Mouse (Mus musculus): ENCODE results near the gene Macrod1. TPM values are rescaled to one million over a fixed set of nuclear protein-coding genes. Genes with fewer than 3 reads are reported as not detected.
A peak's percentile ranks its signal among the peaks of the same experiment; 100 is the strongest.

Gene Macrod1
- total RNA-seq (2021), result 100 to 1,000 TPM; 261 to 294 TPM
- long read RNA-seq, experiment 1, transcript Macrod1-201 (11 exons, 1,228 nt), result major isoform, 208 of 245 reads
- long read RNA-seq, experiment 1, partial matches to known transcripts, result 3 of 245 reads
- long read RNA-seq, experiment 1, other reads (novel, unspliced or antisense), result 34 of 245 reads
- long read RNA-seq, experiment 2, transcript Macrod1-201 (11 exons, 1,228 nt), result major isoform, 246 of 291 reads
- long read RNA-seq, experiment 2, partial matches to known transcripts, result 9 of 291 reads
- long read RNA-seq, experiment 2, other reads (novel, unspliced or antisense), result 36 of 291 reads

- intact Hi-C loops (cut with DNase I), result no loop called here
- DNase-seq, result peak; percentile 96
- no peak; the same call in 1 of the 2 replicates for TF ChIP-seq CTCF (IDR thresholded peaks at IDR 0.05)
- peak within 1 kb of the TSS; percentile 96 for H3K4me3 ChIP-seq
- peak within 1 kb of the TSS; percentile 98 for H3K27ac ChIP-seq
Measured at GRCm38 (mm10) chr19:7056248-7057087, at the start of gene Macrod1. Gene Macrod1 (plus strand): TSS chr19:7056810.

- TF ChIP-seq CTCF (IDR thresholded peaks at IDR 0.05), result no peak
- intact Hi-C loops (cut with DNase I), result no loop called here
Measured at GRCm38 (mm10) chr19:7006892-7007593, 49.6 kb upstream of the Macrod1 start.

GRCm38 (mm10) chr19:7012426-7012825 lies 44.2 kb upstream of the Macrod1 start:
- no peak for DNase-seq
- intact Hi-C loops (cut with DNase I), result no loop called here
- Histone ChIP-seq H3K4me3 (no peak overlapping the region), H3K27ac (no peak overlapping the region)
- no peak for TF ChIP-seq CTCF (IDR thresholded peaks at IDR 0.05)

More at GRCm38 (mm10) chr19:7006892-7007593, 49.6 kb upstream of the Macrod1 start:
- H3K27ac ChIP-seq, result no peak overlapping the region
- H3K4me3 ChIP-seq, result no peak overlapping the region
- no peak for DNase-seq

- no peak overlapping the region for H3K4me3 ChIP-seq
- intact Hi-C loops (cut with DNase I), result no loop called here
- no peak overlapping the region for H3K27ac ChIP-seq
- no peak for DNase-seq
- no peak for TF ChIP-seq CTCF (IDR thresholded peaks at IDR 0.05)
Measured at GRCm38 (mm10) chr19:7013984-7014383, 42.6 kb upstream of the Macrod1 start.

GRCm38 (mm10) chr19:7014481-7015135 lies 42.0 kb upstream of the Macrod1 start:
- intact Hi-C loops (cut with DNase I), result no loop called here
- no peak overlapping the region for H3K4me3 ChIP-seq

GRCm38 (mm10) chr19:7017541-7018457 lies 38.8 kb upstream of the Macrod1 start:
- no peak for DNase-seq
- peak overlapping the region; percentile 51 for H3K4me3 ChIP-seq
- intact Hi-C loops (cut with DNase I), result no loop called here
- TF ChIP-seq CTCF (IDR thresholded peaks at IDR 0.05), result no peak
- H3K27ac ChIP-seq, result 0 out of 2 replicates have a peak overlapping the region, but pooled peaks have one; percentile 4

More at GRCm38 (mm10) chr19:7014481-7015135, 42.0 kb upstream of the Macrod1 start:
- no peak for DNase-seq
- H3K27ac ChIP-seq, result no peak overlapping the region
- no peak for TF ChIP-seq CTCF (IDR thresholded peaks at IDR 0.05)

- no peak for DNase-seq
- H3K27ac ChIP-seq, result peak overlapping the region; percentile 59; the same call in 1 of the 2 replicates
- TF ChIP-seq CTCF (IDR thresholded peaks at IDR 0.05), result no peak
- intact Hi-C loops (cut with DNase I), result no loop called here
- H3K4me3 ChIP-seq, result peak overlapping the region; percentile 51
Measured at GRCm38 (mm10) chr19:7018546-7018945, 38.1 kb upstream of the Macrod1 start.

- intact Hi-C loops (cut with DNase I), result no loop called here
- Histone ChIP-seq H3K27ac (peak within 1 kb of the TSS; percentile 59), H3K4me3 (peak within 1 kb of the TSS; percentile 51)
- TF ChIP-seq CTCF (IDR thresholded peaks at IDR 0.05), result no peak
- DNase-seq, result peak; percentile 40
Measured at GRCm38 (mm10) chr19:7019191-7019590, 37.4 kb upstream of the Macrod1 start, which contains the start of gene Fermt3. Gene Fermt3 (minus strand): TSS chr19:7019469.

- no peak overlapping the region for H3K4me3 ChIP-seq
- intact Hi-C loops (cut with DNase I), result loop anchor here (1.0 kb wide), 1 partner anchor 96 kb away; no protein-coding TSS in a partner anchor
- peak overlapping the region; percentile 38 for H3K27ac ChIP-seq
- peak; percentile 68 for TF ChIP-seq CTCF (IDR thresholded peaks at IDR 0.05)
- DNase-seq, result peak; percentile 53
Measured at GRCm38 (mm10) chr19:7020224-7020641, 36.4 kb upstream of the Macrod1 start.

- intact Hi-C loops (cut with DNase I), result no loop called here
- no peak for TF ChIP-seq CTCF (IDR thresholded peaks at IDR 0.05)
- H3K27ac ChIP-seq, result no peak overlapping the region
- H3K4me3 ChIP-seq, result no peak overlapping the region
- DNase-seq, result no peak
Measured at GRCm38 (mm10) chr19:7029531-7029930, 27.1 kb upstream of the Macrod1 start.

- intact Hi-C loops (cut with DNase I), result no loop called here
- 0 out of 2 replicates have a peak, but pooled peaks have one; percentile 1 for TF ChIP-seq CTCF (IDR thresholded peaks at IDR 0.05)
- H3K4me3 ChIP-seq, result no peak overlapping the region
- H3K27ac ChIP-seq, result no peak overlapping the region
- DNase-seq, result no peak
Measured at GRCm38 (mm10) chr19:7034006-7034405, 22.6 kb upstream of the Macrod1 start.

Measured in gastrocnemius, adult 2 months (tissue).